Mouse (Mus musculus) heart, embryonic 10.5 days (tissue): ENCODE results near the gene Ruvbl2. TPM values are rescaled to one million over a fixed set of nuclear protein-coding genes. Genes with fewer than 3 reads are reported as not detected.
"Not testable (repeated sequence)": the region's sequence is repeated elsewhere in the genome, so short reads cannot be mapped to it uniquely, and the experiment has no call there.

ENCODE experiments used
- DNase-seq: peaks from one replicate; pipeline ENCODE4 v3.0.0-alpha.2; 2017; ENCODE audit warnings: low spot score
- H3K27ac ChIP-seq: fragments of 300-500 bp; sonication (generic); 2 replicates; pipeline ENCODE4 v1.5.1; 2016; ENCODE audit warnings: mild to moderate bottlenecking
- H3K27me3 ChIP-seq: fragments of 300-500 bp; sonication (generic); 2 replicates; pipeline ENCODE4 v1.6.1; 2016; ENCODE audit warnings: mild to moderate bottlenecking; ENCODE audit not compliant: poor library complexity, insufficient read depth, severe bottlenecking
- H3K36me3 ChIP-seq: fragments of 300-500 bp; sonication (generic); 2 replicates; pipeline ENCODE4 v1.6.1; 2016; ENCODE audit warnings: mild to moderate bottlenecking, moderate library complexity
- H3K4me1 ChIP-seq: fragments of 300-500 bp; sonication (generic); 2 replicates; pipeline ENCODE4 v1.6.1; 2016; ENCODE audit warnings: mild to moderate bottlenecking
- H3K4me3 ChIP-seq: fragments of 300-500 bp; sonication (generic); 2 replicates; pipeline ENCODE4 v1.5.1; 2016; ENCODE audit warnings: mild to moderate bottlenecking, moderate library complexity
- H3K9me3 ChIP-seq: fragments of 300-500 bp; sonication (generic); 2 replicates; pipeline ENCODE4 v1.6.1; 2016; ENCODE audit warnings: mild to moderate bottlenecking, moderate library complexity
- WGBS: fragments of 180-500 bp; shearing (Covaris S2); methylation state at CpG from one replicate; pipeline ENCODE4 v1.1.7; 2016; 5-methylcytosine and 5-hydroxymethylcytosine counted together
- microRNA-seq: library from miRNA; unstranded; fragments of <30 nt; microRNA quantifications from one replicate; pipeline ENCODE4, GENCODE M21; 2017
- polyA plus RNA-seq: library from polyadenylated mRNA; unstranded; fragments of >200 nt; fragmentation: Nextera tagmentation; extraction: Ambion mirVana; gene quantifications from 2 replicates; pipeline ENCODE4 v1.2.1, GENCODE M21; 2016

Gene Ruvbl2
- polyA plus RNA-seq, 1 experiment from 2014 or later: 175 TPM

DNA sequence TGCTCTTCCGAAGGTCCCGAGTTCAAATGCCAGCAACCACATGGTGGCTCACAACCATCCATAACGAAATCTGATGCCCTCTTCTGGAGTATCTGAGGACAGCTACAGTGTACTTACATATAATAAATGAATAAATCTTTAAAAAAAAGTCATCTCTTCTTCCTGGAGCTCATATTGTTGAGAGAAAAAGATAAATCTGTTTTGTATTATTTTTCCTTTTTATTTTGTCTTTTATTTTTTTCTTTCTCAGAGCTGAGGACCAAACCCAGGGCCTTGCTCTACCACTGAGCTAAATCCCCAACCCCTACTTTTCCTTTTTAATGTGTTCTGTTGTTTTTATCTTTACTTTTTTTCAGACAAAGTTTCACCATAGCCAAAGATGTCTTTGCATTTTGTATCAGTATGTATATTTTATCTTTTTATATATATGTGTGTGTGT is 41.5 kb downstream of the Ruvbl2 start:
- Histone ChIP-seq H3K36me3 (peaks cover 32% of the 10 kb centered on the region), H3K27ac (peak overlapping the region; percentile 99; the same call in 1 of the 2 replicates), H3K4me3 (peak overlapping the region; percentile 89), H3K4me1 (peaks cover 17% of the 10 kb centered on the region)
- not testable (repeated sequence) for H3K27me3 ChIP-seq, H3K9me3 ChIP-seq, DNase-seq
- 8% methylated on average over 3 of the region's 3 CpGs for WGBS

GRCm38 (mm10) chr7:45395578-45396336 is 42.1 kb downstream of the Ruvbl2 start, which contains the start of gene Snrnp70:
Snrnp70 (minus strand) TSS chr7:45395742.
- peak; percentile 100 for DNase-seq
- H3K4me3 ChIP-seq: peak within 1 kb of the TSS; percentile 89
- no peaks in the 10 kb centered on the region for H3K9me3 ChIP-seq
- H3K27me3 ChIP-seq: no peaks in the 10 kb centered on the region
- peaks cover 36% of the 10 kb centered on the region for H3K36me3 ChIP-seq
- WGBS: 1% methylated on average over 60 of the region's 60 CpGs
- H3K4me1 ChIP-seq: peaks cover 17% of the 10 kb centered on the region
- peak within 1 kb of the TSS; percentile 99 for H3K27ac ChIP-seq

DNA sequence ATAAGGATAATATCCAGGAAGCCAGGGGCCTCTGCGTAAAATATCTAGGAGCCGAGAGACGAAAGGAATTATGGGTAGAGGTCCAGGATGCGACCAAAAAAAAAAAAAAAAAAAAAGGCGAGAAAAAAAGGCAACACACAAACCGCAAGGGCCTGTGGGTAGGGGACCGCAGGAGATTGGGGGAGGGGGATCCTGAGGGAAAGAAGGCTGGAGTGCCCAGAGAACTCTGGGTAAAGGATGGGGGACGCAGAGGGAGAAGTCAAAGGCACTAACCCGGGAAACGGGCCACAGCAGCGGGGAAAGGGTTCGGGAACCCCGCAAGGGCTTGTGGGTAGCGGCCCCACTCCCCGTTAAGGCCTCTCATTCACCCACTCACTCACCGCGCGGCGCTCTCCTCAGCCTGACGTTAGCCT is 42.8 kb downstream of the Ruvbl2 start:
- H3K27me3 ChIP-seq: no peaks in the 10 kb centered on the region
- WGBS: under 1% methylated on average over 19 of the region's 20 CpGs
- H3K9me3 ChIP-seq: no peaks in the 10 kb centered on the region
- no peak for DNase-seq
- peak overlapping the region; percentile 89 for H3K4me3 ChIP-seq
- H3K36me3 ChIP-seq: peaks cover 42% of the 10 kb centered on the region
- peak overlapping the region; percentile 99 for H3K27ac ChIP-seq
- H3K4me1 ChIP-seq: peaks cover 17% of the 10 kb centered on the region

- H3K36me3 ChIP-seq: peaks cover 99% of the 10 kb centered on the region
- H3K27ac ChIP-seq: no peak overlapping the region
- H3K9me3 ChIP-seq: no peaks in the 10 kb centered on the region
- H3K4me1 ChIP-seq: no peaks in the 10 kb centered on the region
- WGBS: 97% methylated on average over 3 of the region's 3 CpGs
- no peak for DNase-seq
- H3K27me3 ChIP-seq: no peaks in the 10 kb centered on the region
- H3K4me3 ChIP-seq: no peak overlapping the region
Observed at GRCm38 (mm10) chr7:45386077-45386476, 51.8 kb downstream of the Ruvbl2 start.

GRCm38 (mm10) chr7:45376057-45376456 is 61.8 kb downstream of the Ruvbl2 start:
- H3K4me1 ChIP-seq: peaks cover 6% of the 10 kb centered on the region
- peaks cover 88% of the 10 kb centered on the region for H3K36me3 ChIP-seq
- no peak for DNase-seq
- no peaks in the 10 kb centered on the region for H3K9me3 ChIP-seq
- H3K4me3 ChIP-seq: no peak overlapping the region
- H3K27me3 ChIP-seq: no peaks in the 10 kb centered on the region
- WGBS: 97% methylated on average over 1 of the region's 1 CpGs
- H3K27ac ChIP-seq: no peak overlapping the region

GRCm38 (mm10) chr7:45374620-45375019 is 63.3 kb downstream of the Ruvbl2 start:
- H3K4me3 ChIP-seq: no peak overlapping the region
- no peaks in the 10 kb centered on the region for H3K9me3 ChIP-seq
- peaks cover 21% of the 10 kb centered on the region for H3K4me1 ChIP-seq
- WGBS: 89% methylated on average over 8 of the region's 8 CpGs
- H3K27me3 ChIP-seq: peaks cover 8% of the 10 kb centered on the region; the same call in 1 of the 2 replicates
- H3K36me3 ChIP-seq: peaks cover 74% of the 10 kb centered on the region
- H3K27ac ChIP-seq: no peak overlapping the region
- no peak for DNase-seq

- Histone ChIP-seq H3K9me3 (no peaks in the 10 kb centered on the region), H3K27me3 (peaks cover 26% of the 10 kb centered on the region), H3K36me3 (peaks cover 53% of the 10 kb centered on the region), H3K4me3 (no peak overlapping the region), H3K4me1 (peaks cover 31% of the 10 kb centered on the region), H3K27ac (no peak overlapping the region)
- 79% methylated on average over 5 of the region's 5 CpGs for WGBS
- no peak for DNase-seq
Observed at GRCm38 (mm10) chr7:45372371-45372770, 65.5 kb downstream of the Ruvbl2 start.

Small RNA genes lying within 50 kb of the gene (microRNA-seq; reads per million reads assigned to microRNA genes)
- not detected for gene Gm22133

Other genes starting within 250 kb of the Ruvbl2 start
- 0.69 and 0.88 TPM in 2 replicates for gene Ccdc155, start 233.2 kb downstream of the Ruvbl2 start, polyA plus RNA-seq
- 1.2 and 1.9 TPM in 2 replicates for gene Dkkl1, start 225.9 kb downstream of the Ruvbl2 start, polyA plus RNA-seq
- 161 and 210 TPM in 2 replicates for gene Tead2, start 222.3 kb downstream of the Ruvbl2 start, polyA plus RNA-seq
- gene Cd37, start 199.0 kb downstream of the Ruvbl2 start, polyA plus RNA-seq: 1.5 and 2.3 TPM in 2 replicates
- gene Slc6a16, start 197.0 kb downstream of the Ruvbl2 start, polyA plus RNA-seq: 0.50 and 0.83 TPM in 2 replicates
- not detected in 2 replicates for gene Slc6a21, start 160.6 kb downstream of the Ruvbl2 start, polyA plus RNA-seq
- 13.5 and 15.2 TPM in 2 replicates for gene Trpm4, start 104.3 kb downstream of the Ruvbl2 start, polyA plus RNA-seq
- gene Hrc, start 102.8 kb downstream of the Ruvbl2 start, polyA plus RNA-seq: 17.9 and 31.4 TPM in 2 replicates
- 2.4 and 2.9 TPM in 2 replicates for gene Ppfia3, start 71.1 kb downstream of the Ruvbl2 start, polyA plus RNA-seq
- gene Lin7b, start 67.5 kb downstream of the Ruvbl2 start, polyA plus RNA-seq: 0.59 and 1.4 TPM in 2 replicates
- 173 and 241 TPM in 2 replicates for gene Snrnp70, start 42.4 kb downstream of the Ruvbl2 start, polyA plus RNA-seq
- 0.28 and 0.45 TPM in 2 replicates for gene Kcna7, start 32.4 kb downstream of the Ruvbl2 start, polyA plus RNA-seq
- gene Ntf5, start 24.4 kb downstream of the Ruvbl2 start, polyA plus RNA-seq: 1.5 and 2.6 TPM in 2 replicates
- not detected in 2 replicates for gene Lhb, start 17.3 kb downstream of the Ruvbl2 start, polyA plus RNA-seq
- 79.9 and 124 TPM in 2 replicates for gene Gys1, start 3.3 kb downstream of the Ruvbl2 start, polyA plus RNA-seq
- gene Ftl1, start 21.8 kb upstream of the Ruvbl2 start, polyA plus RNA-seq: 4,578 and 4,939 TPM in 2 replicates
- 187 and 244 TPM in 2 replicates for gene Bax, start 28.8 kb upstream of the Ruvbl2 start, polyA plus RNA-seq
- gene Tulp2, start 43.8 kb upstream of the Ruvbl2 start, polyA plus RNA-seq: 2.6 and 2.9 TPM in 2 replicates
- gene Gm45808, start 48.7 kb upstream of the Ruvbl2 start, polyA plus RNA-seq: not detected in 2 replicates
- gene Dhdh, start 50.7 kb upstream of the Ruvbl2 start, polyA plus RNA-seq: 5.8 and 6.1 TPM in 2 replicates
- gene Nucb1, start 72.3 kb upstream of the Ruvbl2 start, polyA plus RNA-seq: 163 and 198 TPM in 2 replicates
- gene Ppp1r15a, start 88.2 kb upstream of the Ruvbl2 start, polyA plus RNA-seq: 28.2 and 31.2 TPM in 2 replicates
- gene Plekha4, start 88.2 kb upstream of the Ruvbl2 start, polyA plus RNA-seq: 0.59 and 0.64 TPM in 2 replicates
- gene Hsd17b14, start 116.8 kb upstream of the Ruvbl2 start, polyA plus RNA-seq: 0.42 and 1.2 TPM in 2 replicates
- gene Bcat2, start 132.1 kb upstream of the Ruvbl2 start, polyA plus RNA-seq: 76.7 and 80.8 TPM in 2 replicates
- not detected in 2 replicates for gene Fgf21, start 177.4 kb upstream of the Ruvbl2 start, polyA plus RNA-seq
- gene Fut1, start 179.2 kb upstream of the Ruvbl2 start, polyA plus RNA-seq: not detected in 2 replicates
- 0.25 and 0.49 TPM in 2 replicates for gene Izumo1, start 183.7 kb upstream of the Ruvbl2 start, polyA plus RNA-seq
- gene Rasip1, start 189.4 kb upstream of the Ruvbl2 start, polyA plus RNA-seq: 17.6 and 20.5 TPM in 2 replicates
- 1.9 and 2.3 TPM in 2 replicates for gene Mamstr, start 201.9 kb upstream of the Ruvbl2 start, polyA plus RNA-seq
- gene Fut2, start 228.3 kb upstream of the Ruvbl2 start, polyA plus RNA-seq: 1.1 and 1.3 TPM in 2 replicates
- gene Ntn5, start 245.9 kb upstream of the Ruvbl2 start, polyA plus RNA-seq: 0.13 and 0.14 TPM in 2 replicates